Mouse (Mus musculus): Measurements from ENCODE around the gene Bbox1. TPM values are rescaled to one million over a fixed set of nuclear protein-coding genes. Genes with fewer than 3 reads are reported as not detected.

Gene Bbox1
- polyA plus RNA-seq, 1 experiment from 2014 or later = 1.1 TPM

GRCm38 (mm10) chr2:110214991-110215684 is 99.2 kb downstream of the Bbox1 start:
- 0 out of 2 replicates have a peak, but pooled peaks cover 3% of the 10 kb centered on the region for H3K27me3 ChIP-seq (replicated peaks; ENCODE audit: insufficient read depth, low read length)
- H3K4me1 ChIP-seq (ENCODE audit: insufficient read depth, low read depth, low read length) = no peaks in the 10 kb centered on the region
- H3K4me2 ChIP-seq (replicated peaks; ENCODE audit: low read depth, low read length) = no peak overlapping the region
- DNase-seq (ENCODE audit: low spot score) = no peak
- H3K4me3 ChIP-seq (ENCODE audit: low read depth, low read length) = no peak overlapping the region
- H3K27ac ChIP-seq (ENCODE audit: low read length) = no peak overlapping the region
- H3K9ac ChIP-seq (replicated peaks; ENCODE audit: low read depth) = no peak overlapping the region
- WGBS = 38% methylated on average over 9 of the region's 9 CpGs
- TF ChIP-seq CTCF (IDR thresholded peaks at IDR 0.05) = no peak
- no peak for TF ChIP-seq EP300 (IDR thresholded peaks at IDR 0.05)
- no peak for ATAC-seq
- H3K9me3 ChIP-seq (ENCODE audit: low read length) = no peaks in the 10 kb centered on the region
- no peaks in the 10 kb centered on the region for H3K36me3 ChIP-seq (ENCODE audit: insufficient read depth, low read length)

DNA sequence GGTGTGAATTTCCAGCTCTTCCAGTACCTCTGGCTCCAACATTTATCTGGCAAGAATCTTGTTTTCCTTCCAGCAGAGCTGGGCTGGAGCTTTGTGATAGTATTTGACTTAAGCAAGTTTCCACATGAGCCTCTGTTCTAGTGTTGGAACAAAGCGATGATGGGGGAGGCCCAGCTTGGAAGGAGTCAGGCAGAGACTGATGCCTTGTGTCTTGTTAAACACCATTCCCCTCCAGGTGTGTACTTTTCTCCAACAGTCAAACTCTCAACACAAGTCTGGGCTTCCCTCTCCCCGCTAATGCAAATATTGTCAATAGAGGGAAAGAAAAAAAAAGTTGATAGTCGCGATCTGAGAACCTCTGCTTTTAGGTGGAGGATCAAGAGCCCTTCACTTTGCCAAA is 100.1 kb downstream of the Bbox1 start:
- Histone ChIP-seq H3K9ac (replicated peaks; ENCODE audit: low read depth) (no peak overlapping the region), H3K9me3 (ENCODE audit: low read length) (no peaks in the 10 kb centered on the region), H3K36me3 (ENCODE audit: insufficient read depth, low read length) (no peaks in the 10 kb centered on the region), H3K4me3 (ENCODE audit: low read depth, low read length) (no peak overlapping the region), H3K27ac (ENCODE audit: low read length) (no peak overlapping the region), H3K27me3 (replicated peaks; ENCODE audit: insufficient read depth, low read length) (0 out of 2 replicates have a peak, but pooled peaks cover 3% of the 10 kb centered on the region), H3K4me1 (ENCODE audit: insufficient read depth, low read depth, low read length) (no peaks in the 10 kb centered on the region), H3K4me2 (replicated peaks; ENCODE audit: low read depth, low read length) (no peak overlapping the region)
- no peak for ATAC-seq
- TF ChIP-seq EP300 (IDR thresholded peaks at IDR 0.05) (no peak), CTCF (IDR thresholded peaks at IDR 0.05) (no peak)
- 45% methylated on average over 4 of the region's 4 CpGs for WGBS
- DNase-seq (ENCODE audit: low spot score) = peak; percentile 17

Other genes with a start within 250 kb of the Bbox1 start
- 73.1 and 76.2 TPM in 2 replicates for gene Fibin, start 48.6 kb upstream of the Bbox1 start, polyA plus RNA-seq (2015; fragmentation: Nextera tagmentation; extraction: Ambion mirVana)